Mouse (Mus musculus) thymus, postnatal 0 days (tissue): ENCODE results near the gene Riok1. TPM values are rescaled to one million over a fixed set of nuclear protein-coding genes. Genes with fewer than 3 reads are reported as not detected.

Experiments used
- DNase-seq: peaks from one replicate; pipeline ENCODE4 v3.0.0-alpha.2; 2015; ENCODE audit warnings: low spot score
- polyA plus RNA-seq: library from polyadenylated mRNA; unstranded; fragments of >200 nt; fragmentation: Nextera tagmentation; extraction: Ambion mirVana; gene quantifications from 2 replicates; pipeline ENCODE4 v1.2.1, GENCODE M21; 2015

Gene Riok1
- polyA plus RNA-seq = 57.5 and 70.8 TPM in 2 replicates

GRCm38 (mm10) chr13:38036343-38037043 lies at the start of gene Riok1:
Gene Riok1 (plus strand): TSS chr13:38036995.
- peak; percentile 15 for DNase-seq

GRCm38 (mm10) chr13:37989701-37990100 lies 47.1 kb upstream of the Riok1 start:
- no peak for DNase-seq

GRCm38 (mm10) chr13:37992638-37993371 lies 44.0 kb upstream of the Riok1 start:
- peak; percentile 8 for DNase-seq

- DNase-seq = no peak
Measured at GRCm38 (mm10) chr13:37993376-37993703, 43.5 kb upstream of the Riok1 start.

GRCm38 (mm10) chr13:37993704-37994404 lies 42.9 kb upstream of the Riok1 start, which contains the start of gene Ssr1:
Gene Ssr1 (minus strand): TSS chr13:37994217.
- DNase-seq = peak; percentile 96

GRCm38 (mm10) chr13:37994405-37994749 lies 42.4 kb upstream of the Riok1 start:
- DNase-seq = no peak

- DNase-seq = no peak
Measured at GRCm38 (mm10) chr13:37999713-38000112, 37.1 kb upstream of the Riok1 start.

- DNase-seq = no peak
Measured at GRCm38 (mm10) chr13:38002461-38002860, 34.3 kb upstream of the Riok1 start.

- no peak for DNase-seq
Measured at GRCm38 (mm10) chr13:38007972-38008371, 28.8 kb upstream of the Riok1 start.

- peak; percentile 13 for DNase-seq
Measured at GRCm38 (mm10) chr13:38009721-38010408, 26.9 kb upstream of the Riok1 start.

GRCm38 (mm10) chr13:38010444-38010910 lies 26.3 kb upstream of the Riok1 start:
- DNase-seq = peak; percentile 61

- DNase-seq = no peak
Measured at GRCm38 (mm10) chr13:38012436-38012835, 24.4 kb upstream of the Riok1 start.

- no peak for DNase-seq
Measured at GRCm38 (mm10) chr13:38015591-38015990, 21.2 kb upstream of the Riok1 start.

GRCm38 (mm10) chr13:38018791-38019190 lies 18.0 kb upstream of the Riok1 start:
- DNase-seq = no peak

GRCm38 (mm10) chr13:38025874-38026273 lies 10.9 kb upstream of the Riok1 start:
- DNase-seq = no peak

- no peak for DNase-seq
Measured at GRCm38 (mm10) chr13:38027618-38028248, 9.1 kb upstream of the Riok1 start.

GRCm38 (mm10) chr13:38028407-38028806 lies 8.4 kb upstream of the Riok1 start:
- DNase-seq = no peak

- DNase-seq = peak; percentile 98
Measured at GRCm38 (mm10) chr13:38037044-38037687, 371 bp downstream of the Riok1 start, which contains the start of gene Cage1. Gene Cage1 (minus strand): TSS chr13:38037069.

GRCm38 (mm10) chr13:38037811-38038210 lies 1.0 kb downstream of the Riok1 start:
- DNase-seq = peak; percentile 21

- DNase-seq = no peak
Measured at GRCm38 (mm10) chr13:38049888-38050287, 13.1 kb downstream of the Riok1 start.
